Mouse (Mus musculus) E14TG2a.4 (cell line): ENCODE measurements around the gene Ext2.

Experiments
- H3K27me3 ChIP-seq: 2 replicates; pipeline ENCODE4 v1.6.1; 2014; ENCODE audit warnings: low read length, control low read depth; ENCODE audit not compliant: insufficient read depth
- H3K36me3 ChIP-seq: 2 replicates; pipeline ENCODE4 v1.6.1; 2014; ENCODE audit warnings: low read length, control low read depth; ENCODE audit not compliant: insufficient read depth
- H3K4me1 ChIP-seq: replicated peaks from 2 replicates; pipeline ENCODE4 v1.6.1; 2014; ENCODE audit warnings: low read depth, low read length, control low read depth
- H3K4me3 ChIP-seq: replicated peaks from 2 replicates; pipeline ENCODE4 v1.5.1; 2014; ENCODE audit warnings: mild to moderate bottlenecking, low read length
- H3K9me3 ChIP-seq: 2 replicates; pipeline ENCODE4 v1.6.1; 2014; ENCODE audit warnings: low read length, control low read depth
- CTCF ChIP-seq: conservative IDR thresholded peaks from 2 replicates; pipeline ENCODE4 v1.5.1; 2014; ENCODE audit warnings: low read length
- NANOG ChIP-seq: IDR thresholded peaks from 2 replicates; pipeline ENCODE4 v1.6.1; 2014; ENCODE audit warnings: borderline replicate concordance, low read length, mixed read lengths
- POU5F1 ChIP-seq: IDR thresholded peaks from 2 replicates; pipeline ENCODE4 v1.6.1; 2014; ENCODE audit warnings: low read length, borderline replicate concordance

The Ext2 gene

DNA sequence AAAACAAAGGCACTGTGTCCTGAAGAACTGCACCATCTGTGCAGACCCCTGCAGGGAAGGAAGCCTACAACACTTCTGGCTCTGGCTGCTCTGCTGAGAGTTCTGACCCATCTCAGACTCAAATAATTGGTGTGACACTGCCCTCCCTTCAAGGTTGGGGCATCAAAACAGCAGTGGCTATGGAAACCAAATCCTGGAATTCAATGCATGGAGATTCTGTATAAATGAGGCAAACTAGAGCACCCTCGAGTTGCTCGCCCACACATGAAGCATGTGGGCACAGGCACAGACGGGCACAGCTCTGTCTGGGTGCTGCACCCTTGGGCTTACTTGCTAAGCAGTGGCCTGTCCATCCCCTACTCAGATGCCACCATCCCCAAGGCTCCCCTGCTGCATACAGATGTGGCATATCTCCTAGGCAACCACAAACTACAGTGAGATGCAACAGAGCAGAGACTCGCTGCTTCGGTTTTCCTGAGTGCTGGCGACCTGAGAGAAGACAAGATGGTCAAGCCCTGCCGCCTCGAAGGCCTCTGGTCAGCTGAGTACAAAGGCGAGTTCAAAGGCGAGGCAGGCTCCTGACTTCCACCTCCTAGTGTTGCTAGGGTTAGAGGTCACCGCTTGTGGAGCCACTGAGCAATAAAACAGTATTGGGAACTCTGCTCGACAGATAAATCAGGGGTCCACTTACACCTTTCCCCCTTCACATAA lies 37.5 kb downstream of the Ext2 start:
- Histone ChIP-seq H3K36me3 (peaks cover 26% of the 10 kb centered on the region), H3K27me3 (no peaks in the 10 kb centered on the region), H3K9me3 (no peaks in the 10 kb centered on the region), H3K4me3 (no peak overlapping the region), H3K4me1 (peaks cover 30% of the 10 kb centered on the region)
- TF ChIP-seq POU5F1: no peak
- TF ChIP-seq CTCF: no peak; the same call in 1 of the 2 replicates
- TF ChIP-seq NANOG: no peak

DNA sequence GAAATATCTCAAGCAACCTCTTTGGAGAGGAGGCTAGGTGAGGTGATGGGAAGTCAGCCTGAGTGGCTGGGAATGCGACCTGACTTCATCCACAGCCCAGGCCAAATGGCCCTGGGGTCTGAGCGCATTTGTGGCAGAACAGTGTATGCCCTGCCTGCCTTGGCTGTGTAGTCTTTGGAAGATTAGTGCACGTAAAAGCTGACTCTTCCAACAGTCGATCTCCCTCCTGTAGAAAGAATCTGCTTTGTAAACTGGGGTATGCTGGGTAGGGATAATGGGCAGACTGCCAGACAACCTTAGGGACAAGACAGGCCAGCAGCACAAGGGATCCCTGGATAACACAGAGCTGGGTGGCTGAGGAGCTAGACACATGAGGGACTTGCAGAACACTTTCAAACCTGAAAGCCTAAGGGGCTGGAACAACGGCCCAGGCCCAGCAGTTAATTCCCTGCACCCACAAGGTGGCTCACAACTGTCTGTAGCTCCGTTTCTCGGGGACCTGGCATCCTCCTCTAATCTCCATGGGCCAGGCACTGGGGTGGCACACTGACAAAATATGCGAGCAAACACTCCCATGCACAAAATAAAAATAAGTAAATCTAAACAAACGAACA lies 38.3 kb downstream of the Ext2 start:
- peaks cover 25% of the 10 kb centered on the region for H3K36me3 ChIP-seq
- TF ChIP-seq POU5F1 (no peak), CTCF (no peak), NANOG (no peak)
- peaks cover 30% of the 10 kb centered on the region for H3K4me1 ChIP-seq
- no peak overlapping the region for H3K4me3 ChIP-seq
- no peaks in the 10 kb centered on the region for H3K9me3 ChIP-seq
- H3K27me3 ChIP-seq: no peaks in the 10 kb centered on the region

DNA sequence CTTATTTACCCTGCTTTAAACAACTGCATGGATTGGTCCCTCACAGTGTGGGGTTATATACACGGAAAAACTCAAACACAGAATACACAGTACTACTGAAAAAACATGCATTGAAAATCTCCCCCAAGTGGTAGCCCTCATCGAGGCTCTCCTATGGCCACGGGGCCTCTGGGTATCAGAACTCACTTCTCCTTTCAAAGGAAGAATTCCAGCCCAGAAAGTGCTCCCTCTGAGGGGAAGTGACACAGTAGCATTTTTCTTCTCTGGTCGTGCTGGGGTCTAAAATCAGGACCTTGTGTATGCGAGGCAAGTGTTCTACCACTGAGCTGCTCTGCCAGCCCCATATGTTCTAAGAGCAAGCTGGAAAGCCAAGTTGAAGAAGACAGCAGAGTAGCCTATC lies 39.7 kb downstream of the Ext2 start:
- Histone ChIP-seq H3K9me3 (no peaks in the 10 kb centered on the region), H3K27me3 (no peaks in the 10 kb centered on the region), H3K4me3 (no peak overlapping the region), H3K36me3 (peaks cover 16% of the 10 kb centered on the region; the same call in 1 of the 2 replicates), H3K4me1 (peaks cover 30% of the 10 kb centered on the region)
- TF ChIP-seq NANOG: no peak
- no peak for TF ChIP-seq CTCF
- no peak for TF ChIP-seq POU5F1

DNA sequence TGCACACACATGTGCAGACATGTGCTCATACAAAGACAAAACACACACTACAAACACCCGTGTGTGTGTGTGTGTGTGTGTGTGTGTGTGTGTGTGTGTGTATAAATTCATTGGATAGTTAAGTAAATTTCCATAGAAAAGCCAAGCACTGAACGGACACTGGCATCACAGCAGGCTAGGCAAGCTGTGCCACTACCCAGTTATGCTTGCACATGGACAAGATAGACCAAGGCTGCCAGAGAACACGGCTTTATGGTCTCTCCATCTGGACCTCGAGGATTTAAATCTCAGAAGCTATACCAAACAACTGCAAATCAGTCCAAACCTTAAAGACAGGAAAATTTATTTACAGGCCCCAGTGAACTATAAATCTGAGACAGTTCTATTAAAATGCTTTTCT lies 40.2 kb downstream of the Ext2 start:
- Histone ChIP-seq H3K36me3 (peaks cover 12% of the 10 kb centered on the region; the same call in 1 of the 2 replicates), H3K4me3 (no peak overlapping the region), H3K9me3 (no peaks in the 10 kb centered on the region), H3K27me3 (no peaks in the 10 kb centered on the region), H3K4me1 (peaks cover 30% of the 10 kb centered on the region)
- no peak for TF ChIP-seq NANOG
- no peak for TF ChIP-seq POU5F1
- no peak for TF ChIP-seq CTCF

DNA sequence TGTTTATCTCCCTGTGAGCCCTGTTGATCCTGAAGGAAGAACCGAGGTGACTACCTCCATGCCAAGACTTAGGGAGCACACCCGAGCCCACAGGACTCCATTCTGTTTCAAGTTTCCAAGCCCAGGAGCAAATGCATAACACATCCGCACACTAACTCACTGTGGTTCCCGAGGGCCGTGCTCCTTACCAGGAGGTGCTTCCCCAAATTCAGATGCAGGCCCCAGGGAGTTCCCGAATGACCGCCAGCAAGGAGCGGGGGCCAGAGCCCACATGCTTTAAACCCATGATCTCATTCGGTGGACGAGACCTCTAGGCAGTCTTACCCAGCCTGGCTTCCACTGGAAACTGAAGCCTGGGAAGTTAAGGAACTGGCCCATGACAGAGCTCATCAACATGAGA lies 41.8 kb downstream of the Ext2 start:
- TF ChIP-seq CTCF (no peak), POU5F1 (no peak), NANOG (no peak)
- Histone ChIP-seq H3K27me3 (no peaks in the 10 kb centered on the region), H3K36me3 (peaks cover 12% of the 10 kb centered on the region; the same call in 1 of the 2 replicates), H3K4me1 (peaks cover 21% of the 10 kb centered on the region), H3K4me3 (no peak overlapping the region), H3K9me3 (no peaks in the 10 kb centered on the region)

DNA sequence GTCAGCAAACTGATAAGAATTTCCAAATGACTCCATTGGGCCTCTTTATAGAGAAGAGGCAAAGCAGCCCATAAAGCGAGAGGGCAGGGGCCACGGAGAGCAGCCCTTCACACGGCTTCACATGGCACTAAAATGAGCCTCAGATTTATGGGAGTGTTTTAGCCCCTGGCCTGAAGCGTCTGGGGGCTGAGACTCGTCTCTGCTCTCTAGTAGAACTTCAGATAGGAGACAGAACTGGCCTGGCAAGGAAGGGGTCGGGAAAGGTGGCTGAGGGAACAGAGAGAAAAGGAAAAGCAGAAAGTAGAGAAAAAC lies 42.5 kb downstream of the Ext2 start:
- TF ChIP-seq CTCF (no peak), NANOG (no peak), POU5F1 (no peak)
- H3K36me3 ChIP-seq: peaks cover 16% of the 10 kb centered on the region; the same call in 1 of the 2 replicates
- H3K9me3 ChIP-seq: no peaks in the 10 kb centered on the region

DNA sequence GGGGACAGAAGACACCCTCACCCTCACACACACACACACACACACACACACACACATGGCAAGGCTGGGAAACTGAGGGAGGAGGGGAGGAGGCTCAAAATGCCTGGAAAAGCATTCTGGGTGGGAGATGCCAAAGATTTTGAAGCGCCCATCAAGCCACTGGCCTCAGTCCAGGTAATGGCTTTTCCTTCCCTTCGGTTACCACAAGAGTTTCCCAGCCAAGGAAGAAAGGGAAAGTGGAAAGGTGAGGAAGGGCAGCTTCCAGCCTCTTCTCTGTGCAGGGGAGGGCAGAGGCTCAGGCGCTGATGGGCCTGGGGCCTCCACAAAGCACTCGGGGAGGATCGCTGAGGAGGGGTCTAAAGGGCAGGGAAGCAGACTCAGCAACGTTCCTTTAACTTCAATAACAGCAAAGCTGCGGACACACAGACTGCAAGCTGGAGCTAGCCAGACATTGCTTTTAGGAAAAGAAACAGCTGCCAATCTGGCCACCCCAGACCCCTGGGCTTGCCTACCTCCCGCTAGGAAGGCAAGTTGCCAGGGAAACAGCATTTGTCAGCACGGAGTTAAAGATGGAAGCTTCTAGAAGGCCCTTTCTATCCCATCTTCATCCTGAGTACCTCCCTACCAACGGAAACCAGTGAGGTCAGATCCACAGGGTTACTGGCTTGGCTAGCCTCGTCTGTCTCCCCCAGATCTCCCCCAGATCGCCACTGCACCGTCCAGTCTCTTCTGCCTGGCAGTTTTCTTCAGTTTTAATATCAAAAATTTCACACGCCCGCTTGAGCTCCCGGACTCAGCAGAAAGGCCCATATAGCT lies 43.1 kb downstream of the Ext2 start:
- no peaks in the 10 kb centered on the region for H3K9me3 ChIP-seq
- peaks cover 19% of the 10 kb centered on the region for H3K4me1 ChIP-seq
- TF ChIP-seq POU5F1 (no peak), NANOG (no peak), CTCF (no peak)
- peaks cover 16% of the 10 kb centered on the region; the same call in 1 of the 2 replicates for H3K36me3 ChIP-seq
- H3K4me3 ChIP-seq: no peak overlapping the region
- H3K27me3 ChIP-seq: no peaks in the 10 kb centered on the region

More for the DNA sequence above, 42.5 kb downstream of the Ext2 start:
- no peaks in the 10 kb centered on the region for H3K27me3 ChIP-seq
- H3K4me1 ChIP-seq: peaks cover 20% of the 10 kb centered on the region
- H3K4me3 ChIP-seq: no peak overlapping the region

DNA sequence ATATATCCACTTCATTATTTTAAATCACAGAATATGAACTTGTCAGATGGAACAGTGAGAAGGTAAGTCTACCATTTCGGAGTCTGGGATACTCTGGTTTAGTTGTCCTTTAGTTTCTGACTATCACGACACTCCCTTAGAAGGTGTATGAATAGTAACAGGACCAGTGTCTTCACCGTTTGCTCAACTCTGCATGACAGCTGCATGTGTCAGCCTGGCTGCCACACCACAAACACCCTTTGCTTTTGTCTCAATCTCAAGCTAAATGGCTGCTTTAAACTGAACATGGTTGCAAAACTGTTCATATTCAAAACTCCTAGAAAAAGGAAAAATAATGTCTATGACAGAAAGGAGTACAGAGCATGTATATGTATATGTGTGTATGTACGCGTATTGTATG lies 43.8 kb downstream of the Ext2 start:
- H3K27me3 ChIP-seq: no peaks in the 10 kb centered on the region
- no peak for TF ChIP-seq POU5F1
- TF ChIP-seq NANOG: no peak
- TF ChIP-seq CTCF: no peak
- peaks cover 14% of the 10 kb centered on the region for H3K4me1 ChIP-seq
- H3K36me3 ChIP-seq: peaks cover 11% of the 10 kb centered on the region; the same call in 1 of the 2 replicates
- no peak overlapping the region for H3K4me3 ChIP-seq
- no peaks in the 10 kb centered on the region for H3K9me3 ChIP-seq
